ENCODE assay signal across 10 mouse cellular contexts in the genomic region with DNA sequence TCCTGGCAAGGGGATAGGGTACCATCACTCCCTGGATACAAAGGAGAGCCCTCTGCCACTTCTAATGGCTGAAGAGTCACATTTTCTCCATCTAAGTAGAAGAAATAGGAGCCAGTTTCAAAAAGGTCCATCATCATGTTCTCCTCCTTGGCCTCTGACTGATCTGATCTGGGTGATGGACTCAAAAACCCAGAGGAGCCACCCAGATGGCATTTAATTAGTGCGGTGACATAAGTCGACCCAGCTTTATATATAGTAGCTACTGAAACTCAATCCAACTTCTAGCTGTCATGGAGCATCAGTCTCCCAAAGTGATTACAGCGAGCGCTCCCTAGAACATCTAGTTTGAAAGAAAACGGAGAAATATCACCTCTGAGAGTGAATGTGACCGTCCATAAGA. TPM values are rescaled to one million over a fixed set of nuclear protein-coding genes. Genes with fewer than 3 reads are reported as not detected.
A peak's percentile ranks its signal among the peaks of the same experiment; 100 is the strongest.
DNase-seq lines count a peak whose midpoint lies in the region; ATAC-seq and TF ChIP-seq lines count a peak whose summit lies in the region.
"Had no signal": no experiment of that assay in that cellular context is flagged by ENCODE, and none has a peak within 500 bp of the region (broad histone marks: within the 10 kb centered on the region; RNA-seq: fewer than 3 reads in every experiment).

A gene (minus strand): TSS at position 170 of the 400 bp plus-strand sequence.

- H3K4me1 ChIP-seq in kidney, embryonic 14.5 days (ENCODE audit: control insufficient read depth, insufficient read depth, low read length): 0 out of 2 replicates have a peak, but pooled peaks cover 6% of the 10 kb centered on the region
- no peaks in the 10 kb centered on the region for H3K4me1 ChIP-seq in kidney, adult 2 months (ENCODE audit: control insufficient read depth, insufficient read depth, low read length)
- peaks cover 10% of the 10 kb centered on the region for H3K4me1 ChIP-seq in forebrain, embryonic 13.5 days
- no peaks in the 10 kb centered on the region for H3K4me1 ChIP-seq in intestine, embryonic 15.5 days (replicated peaks)
- H3K4me1 ChIP-seq in neural tube, embryonic 14.5 days (ENCODE audit: control insufficient read depth, insufficient read depth, low read length): no peaks in the 10 kb centered on the region
- H3K4me1 ChIP-seq: liver, embryonic 15.5 days had no signal

- DNase-seq in kidney, adult 2 months: no peak
- DNase-seq in spleen, postnatal 4 days (ENCODE audit: low spot score in 2 of 2): no peak
- no peak for DNase-seq in left cerebral cortex, postnatal 14 days (ENCODE audit: low spot score in 2 of 2)
- no peak for DNase-seq in frontal cortex, adult 2 months (ENCODE audit: extremely low spot score in 1 of 2, low spot score in 1 of 2)
- DNase-seq: cerebellum, postnatal 36 days had no signal

- no peak within 1 kb of the TSS for H3K27ac ChIP-seq in kidney, embryonic 14.5 days (ENCODE audit: low read depth, low read length)
- H3K27ac ChIP-seq in kidney, adult 2 months (ENCODE audit: insufficient read depth, low read depth, low read length): no peak within 1 kb of the TSS
- H3K27ac ChIP-seq in forebrain, embryonic 13.5 days: no peak within 1 kb of the TSS
- H3K27ac ChIP-seq in intestine, embryonic 15.5 days: no peak within 1 kb of the TSS
- H3K27ac ChIP-seq in neural tube, embryonic 14.5 days (ENCODE audit: low read depth, low read length): no peak within 1 kb of the TSS
- H3K27ac ChIP-seq: liver, embryonic 15.5 days had no signal

- 0 out of 2 replicates have a peak, but pooled peaks have one; percentile 9 for ATAC-seq in kidney, embryonic 14.5 days (ENCODE audit: low FRiP score, low TSS enrichment)
- no peak for ATAC-seq in forebrain, embryonic 13.5 days
- no peak for ATAC-seq in intestine, embryonic 15.5 days
- no peak for ATAC-seq in neural tube, embryonic 14.5 days (ENCODE audit: low read depth)

- no peaks in the 10 kb centered on the region for H3K9me3 ChIP-seq in kidney, embryonic 14.5 days (ENCODE audit: control insufficient read depth, low read length)
- no peaks in the 10 kb centered on the region for H3K9me3 ChIP-seq in forebrain, embryonic 13.5 days (replicated peaks)
- H3K9me3 ChIP-seq in intestine, embryonic 15.5 days: no peaks in the 10 kb centered on the region
- no peaks in the 10 kb centered on the region for H3K9me3 ChIP-seq in neural tube, embryonic 14.5 days (ENCODE audit: control insufficient read depth, low read length)
- H3K9me3 ChIP-seq: liver, embryonic 15.5 days had no signal

- TF ChIP-seq CTCF in kidney, adult 2 months (conservative IDR thresholded peaks at IDR 0.05; ENCODE audit: insufficient read depth, insufficient read length, low read depth, low read length): no peak

- peak within 1 kb of the TSS; percentile 41 for H3K4me2 ChIP-seq in kidney, embryonic 14.5 days (replicated peaks; ENCODE audit: low read depth, low read length)
- peak within 1 kb of the TSS; percentile 59 for H3K4me2 ChIP-seq in forebrain, embryonic 13.5 days
- peak within 1 kb of the TSS; percentile 58 for H3K4me2 ChIP-seq in intestine, embryonic 15.5 days (replicated peaks)
- H3K4me2 ChIP-seq in neural tube, embryonic 14.5 days (ENCODE audit: low read depth, low read length): peak within 1 kb of the TSS; percentile 37; the same call in 1 of the 2 replicates
- H3K4me2 ChIP-seq: liver, embryonic 15.5 days had no signal

- peaks cover 7% of the 10 kb centered on the region; the same call in 1 of the 2 replicates for H3K27me3 ChIP-seq in kidney, embryonic 14.5 days (ENCODE audit: control insufficient read depth, insufficient read depth, low read length)
- no peaks in the 10 kb centered on the region; the same call in 1 of the 2 replicates for H3K27me3 ChIP-seq in kidney, adult 2 months (replicated peaks; ENCODE audit: control insufficient read depth, insufficient read depth, low read length)
- peaks cover 6% of the 10 kb centered on the region; the same call in 1 of the 2 replicates for H3K27me3 ChIP-seq in forebrain, embryonic 13.5 days
- no peaks in the 10 kb centered on the region for H3K27me3 ChIP-seq in intestine, embryonic 15.5 days (replicated peaks)
- no peaks in the 10 kb centered on the region for H3K27me3 ChIP-seq in neural tube, embryonic 14.5 days (ENCODE audit: control insufficient read depth, insufficient read depth, low read length)
- H3K27me3 ChIP-seq: liver, embryonic 15.5 days had no signal

- WGBS in kidney, embryonic 14.5 days: 66% methylated on average over 6 of the region's 6 CpGs
- WGBS in kidney, adult 2 months: 57% methylated on average over 6 of the region's 6 CpGs
- 93% methylated on average over 6 of the region's 6 CpGs for WGBS in forebrain, embryonic 13.5 days
- WGBS in intestine, embryonic 15.5 days: 90% methylated on average over 6 of the region's 6 CpGs
- WGBS in neural tube, embryonic 14.5 days: 92% methylated on average over 6 of the region's 6 CpGs

- H3K9ac ChIP-seq in kidney, embryonic 14.5 days (ENCODE audit: low read depth, low read length): no peak within 1 kb of the TSS
- no peak within 1 kb of the TSS for H3K9ac ChIP-seq in forebrain, embryonic 13.5 days
- no peak within 1 kb of the TSS for H3K9ac ChIP-seq in intestine, embryonic 15.5 days
- H3K9ac ChIP-seq in neural tube, embryonic 14.5 days (replicated peaks; ENCODE audit: low read depth, low read length): no peak within 1 kb of the TSS
- H3K9ac ChIP-seq: liver, embryonic 15.5 days had no signal

- no peaks in the 10 kb centered on the region for H3K36me3 ChIP-seq in kidney, embryonic 14.5 days (ENCODE audit: control insufficient read depth, insufficient read depth, low read length)
- H3K36me3 ChIP-seq in kidney, adult 2 months (ENCODE audit: control insufficient read depth, insufficient read depth, low read length): no peaks in the 10 kb centered on the region
- H3K36me3 ChIP-seq in forebrain, embryonic 13.5 days (ENCODE audit: poor library complexity, severe bottlenecking): no peaks in the 10 kb centered on the region
- no peaks in the 10 kb centered on the region for H3K36me3 ChIP-seq in intestine, embryonic 15.5 days
- H3K36me3 ChIP-seq in neural tube, embryonic 14.5 days (ENCODE audit: control insufficient read depth, insufficient read depth, low read length): no peaks in the 10 kb centered on the region
- H3K36me3 ChIP-seq: liver, embryonic 15.5 days had no signal

- intact Hi-C loops in left cerebral cortex, postnatal 14 days (cut with DNase I): no loop called here

- TF ChIP-seq POLR2A in kidney, adult 2 months (IDR thresholded peaks at IDR 0.05; ENCODE audit: low read depth, low read length): no peak

- H3K4me3 ChIP-seq in kidney, embryonic 14.5 days (ENCODE audit: low read length): 0 out of 2 replicates have a peak within 1 kb of the TSS, but pooled peaks have one; percentile 17
- H3K4me3 ChIP-seq in kidney, adult 2 months (ENCODE audit: insufficient read depth, low read depth, low read length): no peak within 1 kb of the TSS
- peak within 1 kb of the TSS; percentile 30 for H3K4me3 ChIP-seq in forebrain, embryonic 13.5 days
- H3K4me3 ChIP-seq in intestine, embryonic 15.5 days (replicated peaks): no peak within 1 kb of the TSS
- no peak within 1 kb of the TSS for H3K4me3 ChIP-seq in neural tube, embryonic 14.5 days (ENCODE audit: low read depth, low read length)
- H3K4me3 ChIP-seq: liver, embryonic 15.5 days had no signal

RNA-seq across cellular contexts. Expression of the gene that starts here (rescaled TPM):
- polyA plus RNA-seq in kidney, embryonic 14.5 days (2014; fragmentation: Nextera tagmentation; extraction: Ambion mirVana): 0.20 TPM in 1 of 2 replicates, not detected in the other
- polyA plus RNA-seq in kidney, adult 2 months (2012; rRNA removed): 0.61 TPM in 1 of 2 replicates, not detected in the other
- not detected in 2 replicates for polyA plus RNA-seq in forebrain, embryonic 13.5 days (2015; fragmentation: Nextera tagmentation; extraction: Ambion mirVana)
- 0.23 TPM in 1 of 2 replicates, not detected in the other for polyA plus RNA-seq in intestine, embryonic 15.5 days (2015; fragmentation: Nextera tagmentation; extraction: Ambion mirVana)
- not detected in 2 replicates for polyA plus RNA-seq in neural tube, embryonic 14.5 days (2014; fragmentation: Nextera tagmentation; extraction: Ambion mirVana)
- total RNA-seq in left cerebral cortex, postnatal 14 days (2021): not detected
- polyA plus RNA-seq in frontal cortex, adult 2 months (2012; rRNA removed): not detected in 2 replicates

Comparison
In these comparisons a context has a peak if more than half of its experiments do, and no peak if none do; other contexts are left out.
1. Peak in ATAC-seq, H3K4me3 ChIP-seq and H3K4me2 ChIP-seq in kidney, embryonic 14.5 days; RNA of the gene not detected or under 1 TPM.